Mouse (Mus musculus) intestine, postnatal 0 days (tissue): ENCODE results near the gene Mfsd12. TPM values are rescaled to one million over a fixed set of nuclear protein-coding genes. Genes with fewer than 3 reads are reported as not detected.

Experiments
- ATAC-seq: fragments of 200-750 bp; cut with Nextera tagmentation; 2 replicates; pipeline ENCODE4 v1.8.0; 2017; ENCODE audit warnings: mild to moderate bottlenecking, moderate TSS enrichment, moderate library complexity
- H3K27ac ChIP-seq: fragments of 300-500 bp; sonication (generic); 2 replicates; pipeline ENCODE4 v1.5.1; 2014; ENCODE audit warnings: mild to moderate bottlenecking, low read depth, low read length, moderate library complexity
- H3K27me3 ChIP-seq: fragments of 300-500 bp; sonication (generic); replicated peaks from 2 replicates; pipeline ENCODE4 v1.6.1; 2014; ENCODE audit warnings: low read length, mixed read lengths; ENCODE audit not compliant: control insufficient read depth, insufficient read depth
- H3K36me3 ChIP-seq: fragments of 300-500 bp; sonication (generic); 2 replicates; pipeline ENCODE4 v1.6.1; 2014; ENCODE audit warnings: mild to moderate bottlenecking, moderate library complexity; ENCODE audit not compliant: control insufficient read depth, insufficient read depth
- H3K4me1 ChIP-seq: fragments of 300-500 bp; sonication (generic); replicated peaks from 2 replicates; pipeline ENCODE4 v1.6.1; 2014; ENCODE audit warnings: antibody characterized with exemption, low read length, mixed read lengths; ENCODE audit not compliant: control insufficient read depth, insufficient read depth
- H3K4me2 ChIP-seq: fragments of 300-500 bp; sonication (generic); replicated peaks from 2 replicates; pipeline ENCODE4 v1.6.1; 2014; ENCODE audit warnings: low read depth, mild to moderate bottlenecking, moderate library complexity
- H3K4me3 ChIP-seq: fragments of 300-500 bp; sonication (generic); 2 replicates; pipeline ENCODE4 v1.5.1; 2014; ENCODE audit warnings: low read depth, low read length
- H3K9ac ChIP-seq: fragments of 300-500 bp; sonication (generic); 2 replicates; pipeline ENCODE4 v1.6.1; 2014; ENCODE audit warnings: mild to moderate bottlenecking, low read depth, low read length
- H3K9me3 ChIP-seq: fragments of 300-500 bp; sonication (generic); 2 replicates; pipeline ENCODE4 v1.6.1; 2016; ENCODE audit warnings: mixed run types; ENCODE audit not compliant: control insufficient read depth
- CTCF ChIP-seq: sonication (generic); IDR thresholded peaks from 2 replicates; pipeline ENCODE4 v1.5.1; 2016; ENCODE audit warnings: low read depth, mild to moderate bottlenecking, control low read depth, antibody characterized with exemption, moderate library complexity
- WGBS: fragments of 180-500 bp; shearing (Covaris S2); extraction: QIAGEN DNeasy Blood & Tissue Kit; methylation state at CpG from one replicate; pipeline ENCODE4 v1.1.7; 2014; 5-methylcytosine and 5-hydroxymethylcytosine counted together
- polyA plus RNA-seq: library from polyadenylated mRNA; unstranded; fragments of >200 nt; fragmentation: Nextera tagmentation; extraction: Ambion mirVana; gene quantifications from 2 replicates; pipeline ENCODE4 v1.2.1, GENCODE M21; 2015

The Mfsd12 gene
- polyA plus RNA-seq, 1 experiment from 2014 or later, result 29.6 TPM

GRCm38 (mm10) chr10:81401205-81401520 is 43.9 kb downstream of the Mfsd12 start:
- WGBS, result 40% methylated on average over 10 of the region's 10 CpGs
- H3K4me3 ChIP-seq, result no peak overlapping the region
- peaks cover 12% of the 10 kb centered on the region for H3K4me1 ChIP-seq
- peak overlapping the region; percentile 81; the same call in 1 of the 2 replicates for H3K27ac ChIP-seq
- no peak overlapping the region for H3K9ac ChIP-seq
- TF ChIP-seq CTCF, result no peak
- peaks cover 27% of the 10 kb centered on the region for H3K36me3 ChIP-seq
- no peaks in the 10 kb centered on the region for H3K9me3 ChIP-seq
- peak overlapping the region; percentile 52 for H3K4me2 ChIP-seq
- 0 out of 2 replicates have a peak, but pooled peaks cover 6% of the 10 kb centered on the region for H3K27me3 ChIP-seq
- peak; percentile 28 for ATAC-seq

- 8% methylated on average over 17 of the region's 18 CpGs for WGBS
- TF ChIP-seq CTCF, result peak; percentile 33; the same call in 1 of the 2 replicates
- H3K4me1 ChIP-seq, result peaks cover 12% of the 10 kb centered on the region
- H3K4me3 ChIP-seq, result peak overlapping the region; percentile 7; the same call in 1 of the 2 replicates
- peak overlapping the region; percentile 81 for H3K27ac ChIP-seq
- H3K27me3 ChIP-seq, result 0 out of 2 replicates have a peak, but pooled peaks cover 9% of the 10 kb centered on the region
- H3K9ac ChIP-seq, result no peak overlapping the region
- H3K36me3 ChIP-seq, result peaks cover 27% of the 10 kb centered on the region
- H3K9me3 ChIP-seq, result no peaks in the 10 kb centered on the region
- H3K4me2 ChIP-seq, result peak overlapping the region; percentile 52
- peak; percentile 72 for ATAC-seq
Measured at GRCm38 (mm10) chr10:81401521-81402226, 44.4 kb downstream of the Mfsd12 start.

GRCm38 (mm10) chr10:81402227-81402765 is 45.0 kb downstream of the Mfsd12 start:
- Histone ChIP-seq H3K4me1 (peaks cover 12% of the 10 kb centered on the region), H3K27ac (peak overlapping the region; percentile 81), H3K27me3 (peaks cover 14% of the 10 kb centered on the region; the same call in 1 of the 2 replicates), H3K9me3 (no peaks in the 10 kb centered on the region), H3K36me3 (peaks cover 27% of the 10 kb centered on the region), H3K9ac (no peak overlapping the region), H3K4me3 (peak overlapping the region; percentile 7; the same call in 1 of the 2 replicates), H3K4me2 (peak overlapping the region; percentile 52)
- WGBS, result 38% methylated on average over 7 of the region's 7 CpGs
- TF ChIP-seq CTCF, result no peak
- no peak for ATAC-seq

GRCm38 (mm10) chr10:81403511-81403910 is 46.2 kb downstream of the Mfsd12 start:
- Histone ChIP-seq H3K36me3 (peaks cover 33% of the 10 kb centered on the region), H3K4me3 (no peak overlapping the region), H3K27ac (no peak overlapping the region), H3K4me2 (no peak overlapping the region), H3K27me3 (peaks cover 14% of the 10 kb centered on the region; the same call in 1 of the 2 replicates), H3K9me3 (no peaks in the 10 kb centered on the region), H3K9ac (no peak overlapping the region), H3K4me1 (peaks cover 19% of the 10 kb centered on the region)
- no peak for TF ChIP-seq CTCF
- ATAC-seq, result no peak
- 70% methylated on average over 10 of the region's 10 CpGs for WGBS

GRCm38 (mm10) chr10:81404082-81404481 is 46.8 kb downstream of the Mfsd12 start:
- peaks cover 23% of the 10 kb centered on the region for H3K4me1 ChIP-seq

GRCm38 (mm10) chr10:81404720-81405119 is 47.4 kb downstream of the Mfsd12 start:
- H3K27me3 ChIP-seq, result peaks cover 14% of the 10 kb centered on the region; the same call in 1 of the 2 replicates
- H3K36me3 ChIP-seq, result peaks cover 28% of the 10 kb centered on the region
- H3K9me3 ChIP-seq, result no peaks in the 10 kb centered on the region
- no peak for TF ChIP-seq CTCF
- H3K9ac ChIP-seq, result no peak overlapping the region
- H3K4me3 ChIP-seq, result no peak overlapping the region
- no peak overlapping the region for H3K27ac ChIP-seq
- H3K4me1 ChIP-seq, result peaks cover 24% of the 10 kb centered on the region
- ATAC-seq, result no peak
- H3K4me2 ChIP-seq, result no peak overlapping the region
- WGBS, result 61% methylated on average over 18 of the region's 18 CpGs

More at GRCm38 (mm10) chr10:81404082-81404481, 46.8 kb downstream of the Mfsd12 start:
- no peak for TF ChIP-seq CTCF
- Histone ChIP-seq H3K4me3 (no peak overlapping the region), H3K9ac (no peak overlapping the region), H3K4me2 (no peak overlapping the region), H3K27me3 (peaks cover 14% of the 10 kb centered on the region; the same call in 1 of the 2 replicates), H3K27ac (no peak overlapping the region), H3K9me3 (no peaks in the 10 kb centered on the region), H3K36me3 (peaks cover 33% of the 10 kb centered on the region)
- no peak for ATAC-seq
- WGBS, result 37% methylated on average over 9 of the region's 9 CpGs
